Mouse (Mus musculus) G1E (cell line): ENCODE data around the gene Ppp1r18.

ENCODE experiments used
- CTCF ChIP-seq: IDR thresholded peaks from 2 replicates; pipeline ENCODE4 v1.5.1; 2012; ENCODE audit warnings: low read depth, low read length, inconsistent platforms, mixed read lengths
- GATA1 ChIP-seq: IDR thresholded peaks from 2 replicates; pipeline ENCODE4 v1.6.1; 2012; ENCODE audit warnings: borderline replicate concordance, low read length, inconsistent platforms, mixed read lengths

- TF ChIP-seq CTCF: no peak
- no peak for TF ChIP-seq GATA1
Observed at GRCm38 (mm10) chr17:35922566-35922965, 57.2 kb downstream of the Ppp1r18 start.
